Mouse (Mus musculus) liver, embryonic 14.5 days (tissue): ENCODE results near the gene Fam19a2.

ENCODE experiments used
- CTCF ChIP-seq: IDR thresholded peaks from 2 replicates; pipeline ENCODE4 v1.5.1; 2016; ENCODE audit warnings: antibody characterized with exemption, low read depth, control low read depth
- EP300 ChIP-seq: IDR thresholded peaks from 2 replicates; pipeline ENCODE4 v1.6.1; 2016; ENCODE audit warnings: antibody characterized with exemption, low read depth

DNA sequence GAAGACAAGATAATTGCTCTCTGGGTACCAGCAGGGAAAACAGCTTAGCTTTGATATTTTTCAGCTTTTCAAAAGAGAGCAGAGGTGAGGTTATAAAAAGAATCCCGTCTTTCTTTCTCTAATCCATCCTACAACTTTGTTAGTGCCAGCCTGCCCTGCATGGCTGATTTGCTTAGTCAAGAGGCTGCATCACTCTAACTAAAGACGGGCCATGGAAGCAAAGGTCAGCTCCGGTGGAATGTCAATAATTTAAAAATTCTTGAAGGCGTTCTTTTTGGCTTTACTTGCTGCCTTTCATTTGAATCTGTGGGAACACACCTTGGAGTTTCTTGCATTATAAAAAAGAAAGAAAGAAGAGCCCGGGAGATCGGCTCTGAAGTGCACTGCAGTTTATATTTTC, 134.3 kb downstream of the Fam19a2 start:
- no peak for TF ChIP-seq CTCF
- no peak for TF ChIP-seq EP300
